Mouse (Mus musculus): Measurements from ENCODE around the gene Calhm3.

DNA sequence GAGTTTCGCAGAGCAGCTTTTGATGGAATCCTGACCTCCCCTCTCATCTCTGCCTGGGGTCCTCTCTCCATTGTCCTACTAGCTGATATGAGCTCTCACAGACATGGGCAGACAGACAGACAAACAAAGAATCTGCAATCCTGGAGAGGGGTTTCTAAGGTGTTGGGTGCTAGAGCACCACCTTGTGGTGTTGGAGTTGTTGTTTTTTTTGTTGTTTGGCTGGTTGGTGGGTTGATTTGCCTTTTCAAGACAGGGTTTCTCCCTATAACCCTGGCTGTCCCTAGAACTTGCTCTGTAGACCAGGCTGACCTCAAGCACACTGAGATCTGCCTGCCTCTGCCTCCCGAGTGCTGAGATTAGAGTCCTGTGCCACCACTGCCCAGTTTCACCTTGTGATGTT is 17.9 kb upstream of the Calhm3 start:
- peak; percentile 31; the same call in 1 of the 2 replicates for TF ChIP-seq CTCF (IDR thresholded peaks at IDR 0.05; ENCODE audit: low read depth)
- no peak for TF ChIP-seq EP300 (IDR thresholded peaks at IDR 0.05; ENCODE audit: low read depth)

Measured in liver, postnatal 0 days (tissue).